Mouse (Mus musculus): ENCODE results near the gene Tlk2. TPM values are rescaled to one million over a fixed set of nuclear protein-coding genes. Genes with fewer than 3 reads are reported as not detected.
A peak's percentile ranks its signal among the peaks of the same experiment; 100 is the strongest.

The Tlk2 gene
- total RNA-seq, 2 experiments from 2014 or later = 56.0 to 61.1 TPM

- intact Hi-C loops (cut with DNase I) = no loop called here
- no peak overlapping the region for H3K4me3 ChIP-seq
- no peak overlapping the region for H3K27ac ChIP-seq
- DNase-seq (ENCODE audit: extremely low spot score in 1 of 2, low spot score in 2 of 2) = no peak
- no peak for TF ChIP-seq CTCF (IDR thresholded peaks at IDR 0.05)
Measured at GRCm38 (mm10) chr11:105179523-105179922, 916 bp downstream of the Tlk2 start.

DNA sequence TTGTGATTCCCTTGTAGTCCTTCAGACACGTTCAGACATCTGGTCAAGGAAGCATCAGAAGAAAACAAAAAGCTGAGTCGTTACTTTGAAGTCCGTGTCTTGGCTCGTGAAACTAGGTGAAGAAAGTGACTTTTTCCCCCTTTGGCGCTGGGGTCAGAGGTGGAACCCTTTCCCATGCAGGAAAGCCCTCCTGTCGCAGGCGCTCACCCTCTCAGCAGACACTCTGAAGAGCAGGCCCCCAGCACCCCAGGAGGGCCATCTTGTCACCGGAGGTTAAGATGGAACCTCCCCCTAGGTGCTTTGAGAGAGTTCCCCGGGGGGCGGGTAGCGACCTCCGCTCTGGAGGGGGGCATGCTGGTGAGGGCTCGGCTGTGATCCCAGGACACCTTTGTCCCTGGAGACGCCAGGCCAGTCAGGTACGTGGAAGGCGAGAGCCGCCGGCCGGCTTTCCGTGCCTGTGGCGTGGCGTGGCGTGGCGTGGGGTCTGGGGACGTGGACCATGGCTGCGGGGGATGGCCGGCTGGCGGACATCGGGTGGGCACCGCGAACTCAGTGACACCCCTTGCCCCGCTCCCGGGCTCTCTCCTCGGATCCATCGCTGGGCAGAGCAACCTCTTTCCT lies 2.0 kb downstream of the Tlk2 start:
- H3K27ac ChIP-seq = peak overlapping the region; percentile 94
- intact Hi-C loops (cut with DNase I) = loop anchor here (1.0 kb wide), 1 partner anchor 54 kb away; the partner anchor contains the start of gene Mettl2
- peak; percentile 24 to 28 for DNase-seq (ENCODE audit: extremely low spot score in 1 of 2, low spot score in 2 of 2)
- TF ChIP-seq CTCF (IDR thresholded peaks at IDR 0.05) = no peak
- H3K4me3 ChIP-seq = peak overlapping the region; percentile 92

DNA sequence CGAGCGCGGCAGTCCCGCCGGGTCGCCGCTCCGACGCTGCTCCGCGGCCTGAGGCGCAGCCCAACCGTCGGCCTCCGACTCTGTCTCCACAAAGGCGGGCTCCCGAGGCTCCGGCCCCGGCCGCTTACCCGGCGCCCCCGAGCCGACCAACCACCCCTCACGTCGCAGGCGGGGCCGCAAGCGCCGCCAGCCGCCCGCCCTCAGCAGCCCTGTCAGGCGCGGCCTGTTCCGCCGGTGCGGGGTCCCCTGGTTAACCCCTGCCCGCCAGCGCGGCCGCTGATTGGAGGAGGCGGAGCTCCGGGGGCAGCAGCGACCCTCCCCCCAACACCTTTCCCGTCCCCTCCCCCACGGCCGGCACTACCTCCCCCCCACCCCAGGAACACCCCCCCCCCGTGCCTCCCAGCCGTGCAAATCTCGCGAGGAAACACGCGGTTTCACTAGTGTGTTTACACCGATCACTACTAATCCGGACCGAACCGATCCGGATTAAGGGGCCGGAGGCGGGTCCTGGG lies 2.6 kb downstream of the Tlk2 start:
- intact Hi-C loops (cut with DNase I) = loop anchor here (1.0 kb wide), 1 partner anchor 55 kb away; the partner anchor contains the start of gene Mettl2
- no peak for TF ChIP-seq CTCF (IDR thresholded peaks at IDR 0.05)
- peak; percentile 87 to 88 for DNase-seq (ENCODE audit: extremely low spot score in 1 of 2, low spot score in 2 of 2)
- H3K4me3 ChIP-seq = peak overlapping the region; percentile 92
- H3K27ac ChIP-seq = peak overlapping the region; percentile 94

DNA sequence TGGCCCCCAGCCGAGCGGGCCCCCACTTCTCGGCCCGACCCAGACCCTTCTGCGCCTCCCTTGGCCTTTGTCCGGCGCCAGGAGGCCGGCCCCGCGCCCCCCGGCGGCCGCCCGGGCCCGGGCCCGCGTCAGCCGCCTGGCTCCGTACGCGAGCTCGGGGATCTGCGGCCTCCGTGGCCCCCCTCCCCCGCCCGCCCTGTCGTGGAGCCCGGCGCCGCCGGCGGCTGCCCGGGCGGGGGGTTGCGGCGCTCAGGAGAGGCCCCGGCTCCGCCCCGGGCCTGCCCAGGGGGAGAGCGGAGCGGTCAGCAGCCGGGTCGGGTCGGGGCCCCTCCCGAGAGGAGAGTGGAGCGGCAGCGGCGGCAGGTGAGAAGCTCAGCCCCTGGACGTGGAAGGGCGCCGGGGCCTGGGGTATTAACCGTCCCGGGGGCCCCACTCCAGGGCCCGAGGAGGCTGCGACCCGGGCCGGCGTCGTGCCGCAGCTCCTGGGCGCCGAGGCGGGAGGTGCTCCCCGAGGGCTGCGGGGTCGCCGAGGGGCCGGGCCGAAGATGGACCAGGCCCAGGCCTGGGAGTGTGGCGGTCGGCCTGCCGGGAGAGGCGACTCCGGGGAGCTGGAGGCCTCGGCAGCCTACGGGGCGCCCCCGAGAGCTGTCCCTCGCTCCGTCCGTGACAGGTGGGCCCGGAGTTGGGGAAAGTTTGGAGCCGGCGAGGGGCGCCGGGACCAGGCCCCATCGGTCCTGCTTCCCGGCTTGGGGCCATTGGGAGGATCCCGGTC lies 3.3 kb downstream of the Tlk2 start:
- H3K4me3 ChIP-seq = peak overlapping the region; percentile 92
- intact Hi-C loops (cut with DNase I) = loop anchor here (1.0 kb wide), 1 partner anchor 56 kb away; the partner anchor contains the start of gene Mettl2
- no peak for TF ChIP-seq CTCF (IDR thresholded peaks at IDR 0.05)
- H3K27ac ChIP-seq = peak overlapping the region; percentile 94
- peak; percentile 42 to 47 for DNase-seq (ENCODE audit: extremely low spot score in 1 of 2, low spot score in 2 of 2)

DNA sequence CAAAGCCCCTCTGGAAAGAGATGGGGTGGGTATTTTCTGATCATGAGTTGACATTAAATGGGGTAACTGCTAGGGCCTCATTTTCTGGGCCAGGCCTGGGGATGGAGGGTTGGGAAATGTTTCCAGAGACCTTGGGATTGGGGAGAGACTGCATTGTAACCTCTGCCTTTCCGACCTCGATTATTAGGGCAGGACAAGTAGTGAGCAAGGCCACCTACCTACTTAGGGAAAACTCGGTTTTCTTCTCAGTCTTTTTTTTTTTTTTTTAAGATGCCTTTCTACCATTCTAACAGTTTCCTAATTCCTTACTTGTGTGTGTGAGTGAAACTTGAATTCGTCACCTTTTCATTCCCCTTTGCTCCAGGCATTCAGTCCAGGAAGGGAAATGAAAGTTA lies 3.9 kb downstream of the Tlk2 start:
- no peak for DNase-seq (ENCODE audit: extremely low spot score in 1 of 2, low spot score in 2 of 2)
- TF ChIP-seq CTCF (IDR thresholded peaks at IDR 0.05) = no peak
- Histone ChIP-seq H3K4me3 (peak overlapping the region; percentile 92), H3K27ac (peak overlapping the region; percentile 94)
- intact Hi-C loops (cut with DNase I) = no loop called here

GRCm38 (mm10) chr11:105184678-105185077 lies 6.1 kb downstream of the Tlk2 start:
- H3K4me3 ChIP-seq = no peak overlapping the region
- no peak overlapping the region for H3K27ac ChIP-seq
- DNase-seq (ENCODE audit: extremely low spot score in 1 of 2, low spot score in 2 of 2) = no peak
- TF ChIP-seq CTCF (IDR thresholded peaks at IDR 0.05) = peak; percentile 27
- intact Hi-C loops (cut with DNase I) = no loop called here

DNA sequence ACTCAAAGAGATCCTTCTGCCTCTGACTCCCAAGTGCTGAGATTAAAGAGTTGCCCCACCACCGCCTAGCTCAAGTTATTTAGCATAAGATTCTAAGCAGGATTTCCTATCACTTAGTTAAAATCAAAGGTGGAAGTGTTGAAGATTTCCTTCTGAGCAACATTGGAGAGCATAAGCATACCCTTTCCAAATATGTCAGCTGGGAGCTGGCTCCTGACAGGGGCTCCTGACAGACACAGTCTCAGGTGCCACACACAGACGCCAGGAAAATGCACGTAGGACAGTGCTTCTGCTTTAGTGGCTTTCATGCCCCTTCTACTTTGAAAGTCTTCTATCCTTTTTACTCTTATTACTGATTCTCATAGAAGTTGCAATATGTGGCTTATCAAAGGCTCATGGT lies 13.6 kb downstream of the Tlk2 start:
- DNase-seq (ENCODE audit: extremely low spot score in 1 of 2, low spot score in 2 of 2) = no peak
- Histone ChIP-seq H3K4me3 (no peak overlapping the region), H3K27ac (no peak overlapping the region)
- intact Hi-C loops (cut with DNase I) = no loop called here
- no peak for TF ChIP-seq CTCF (IDR thresholded peaks at IDR 0.05)

- intact Hi-C loops (cut with DNase I) = no loop called here
- DNase-seq (ENCODE audit: extremely low spot score in 1 of 2, low spot score in 2 of 2) = no peak
- Histone ChIP-seq H3K27ac (no peak overlapping the region), H3K4me3 (no peak overlapping the region)
- TF ChIP-seq CTCF (IDR thresholded peaks at IDR 0.05) = no peak
Measured at GRCm38 (mm10) chr11:105196893-105197662, 18.5 kb downstream of the Tlk2 start.

DNA sequence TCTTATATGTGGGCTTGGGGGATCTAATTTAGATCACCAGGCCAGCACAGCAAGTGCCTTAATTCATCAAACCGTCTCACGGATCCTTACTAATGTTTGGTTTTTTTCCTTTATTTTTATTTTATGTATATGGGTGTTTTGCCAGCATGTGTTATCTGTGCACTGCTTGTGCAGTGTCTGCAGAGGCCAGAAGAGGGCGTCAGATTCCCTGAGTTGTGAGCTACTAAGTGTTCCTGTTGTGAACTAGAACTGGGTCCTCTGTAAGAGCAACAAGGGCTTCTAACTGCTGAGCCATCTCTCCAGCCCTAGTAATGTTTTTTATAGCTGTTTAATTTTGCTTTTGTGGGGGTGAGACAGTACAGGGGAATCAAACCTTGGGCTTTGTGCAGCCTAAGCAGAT lies 23.8 kb downstream of the Tlk2 start:
- TF ChIP-seq CTCF (IDR thresholded peaks at IDR 0.05) = peak; percentile 44
- intact Hi-C loops (cut with DNase I) = no loop called here
- H3K4me3 ChIP-seq = no peak overlapping the region
- no peak for DNase-seq (ENCODE audit: extremely low spot score in 1 of 2, low spot score in 2 of 2)
- no peak overlapping the region for H3K27ac ChIP-seq

DNA sequence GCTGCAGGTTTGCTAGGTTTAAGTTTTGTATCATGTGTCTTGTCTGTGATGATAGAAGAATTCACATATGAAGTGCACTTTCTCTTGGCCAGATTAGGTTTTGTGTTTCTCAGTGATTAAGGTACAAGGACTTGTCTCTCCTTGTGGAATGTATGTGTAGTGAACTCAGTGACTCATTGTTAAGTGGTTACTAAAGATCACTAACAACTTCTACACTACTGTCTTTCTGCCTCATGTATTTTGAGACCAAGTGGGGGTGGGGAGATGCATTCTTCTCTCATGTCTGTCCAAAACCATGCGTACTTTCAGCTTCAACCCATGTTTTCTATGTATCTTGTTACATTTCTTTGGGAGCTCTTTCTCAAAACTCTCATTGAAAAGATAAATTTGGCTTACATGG lies 31.4 kb downstream of the Tlk2 start:
- Histone ChIP-seq H3K4me3 (no peak overlapping the region), H3K27ac (no peak overlapping the region)
- DNase-seq (ENCODE audit: extremely low spot score in 1 of 2, low spot score in 2 of 2) = no peak
- no peak for TF ChIP-seq CTCF (IDR thresholded peaks at IDR 0.05)
- intact Hi-C loops (cut with DNase I) = no loop called here

DNA sequence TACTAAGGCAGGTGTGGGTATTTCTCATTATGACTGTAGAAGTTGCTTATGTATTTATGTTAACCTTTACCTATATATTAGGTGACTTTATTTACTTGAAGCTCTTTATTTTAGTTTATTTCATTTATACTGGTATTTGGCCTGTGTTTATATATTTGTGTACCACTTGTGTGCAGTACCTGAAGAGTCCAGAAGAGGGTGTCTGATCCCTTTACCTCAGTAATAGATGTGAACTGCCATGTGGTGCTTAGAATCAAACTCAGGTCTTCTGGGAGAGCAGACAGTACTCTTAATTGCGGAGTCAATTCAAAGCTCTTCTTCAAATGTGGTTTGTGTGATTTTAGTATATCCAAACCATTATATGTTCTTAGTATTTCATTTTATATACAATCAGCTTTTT lies 35.6 kb downstream of the Tlk2 start:
- Histone ChIP-seq H3K27ac (no peak overlapping the region), H3K4me3 (no peak overlapping the region)
- no peak for DNase-seq (ENCODE audit: extremely low spot score in 1 of 2, low spot score in 2 of 2)
- TF ChIP-seq CTCF (IDR thresholded peaks at IDR 0.05) = peak; percentile 42
- intact Hi-C loops (cut with DNase I) = no loop called here

DNA sequence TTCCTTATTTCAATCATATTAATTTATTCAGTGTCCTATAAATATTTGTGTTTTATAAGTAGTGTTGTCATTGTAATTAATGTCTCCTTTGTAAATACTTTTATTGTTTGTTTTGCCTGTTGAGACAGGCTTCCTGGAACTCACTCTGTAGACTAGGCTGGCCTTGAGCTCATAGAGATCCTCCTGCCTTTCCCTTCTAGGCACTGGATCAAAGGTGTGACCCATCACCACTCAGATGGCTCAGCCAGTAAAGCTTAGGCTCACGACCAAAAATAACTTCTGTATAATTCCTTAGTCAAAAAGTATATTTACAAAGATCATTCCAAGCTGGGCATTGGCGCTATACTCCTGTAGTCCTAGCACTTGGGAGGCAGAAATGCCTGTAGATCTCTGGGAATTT lies 39.2 kb downstream of the Tlk2 start:
- no peak overlapping the region for H3K27ac ChIP-seq
- intact Hi-C loops (cut with DNase I) = no loop called here
- H3K4me3 ChIP-seq = no peak overlapping the region
- no peak for TF ChIP-seq CTCF (IDR thresholded peaks at IDR 0.05)
- DNase-seq (ENCODE audit: extremely low spot score in 1 of 2, low spot score in 2 of 2) = no peak

All from left cerebral cortex, adult 2 months (tissue).